Mouse (Mus musculus): Measurements from ENCODE around the gene Trim37.

The Trim37 gene

GRCm38 (mm10) chr11:87126824-87127816 lies at the start of gene Trim37:
TSS of gene Trim37 (plus strand) at chr11:87127077.
- peak; percentile 97 for DNase-seq

- no peak for DNase-seq
Observed at GRCm38 (mm10) chr11:87083712-87084111, 43.2 kb upstream of the Trim37 start.

- DNase-seq: no peak
Observed at GRCm38 (mm10) chr11:87085461-87085860, 41.4 kb upstream of the Trim37 start.

GRCm38 (mm10) chr11:87086290-87086984 lies 40.4 kb upstream of the Trim37 start, which contains the start of gene Smg8:
TSS of gene Smg8 (minus strand) at chr11:87086774.
- peak; percentile 93 for DNase-seq

GRCm38 (mm10) chr11:87087142-87087541 lies 39.7 kb upstream of the Trim37 start:
- no peak for DNase-seq

GRCm38 (mm10) chr11:87108409-87108754 lies 18.5 kb upstream of the Trim37 start, which contains the start of gene Prr11:
TSS of gene Prr11 (minus strand) at chr11:87108708.
- no peak for DNase-seq

GRCm38 (mm10) chr11:87108755-87109518 lies 17.9 kb upstream of the Trim37 start, which contains the start of gene Ska2:
TSS of gene Ska2 (plus strand) at chr11:87109234.
- peak; percentile 99 for DNase-seq

- peak; percentile 73 for DNase-seq
Observed at GRCm38 (mm10) chr11:87109519-87110171, 17.2 kb upstream of the Trim37 start.

- no peak for DNase-seq
Observed at GRCm38 (mm10) chr11:87110172-87110909, 16.5 kb upstream of the Trim37 start.

- DNase-seq: no peak
Observed at GRCm38 (mm10) chr11:87121864-87122263, 5.0 kb upstream of the Trim37 start.

GRCm38 (mm10) chr11:87125562-87125961 lies 1.3 kb upstream of the Trim37 start:
- DNase-seq: no peak

GRCm38 (mm10) chr11:87126281-87126823 lies 525 bp upstream of the Trim37 start:
- DNase-seq: no peak

- no peak for DNase-seq
Observed at GRCm38 (mm10) chr11:87136233-87136632, 9.4 kb downstream of the Trim37 start.

- DNase-seq: no peak
Observed at GRCm38 (mm10) chr11:87158012-87158411, 31.1 kb downstream of the Trim37 start.

GRCm38 (mm10) chr11:87162687-87163086 lies 35.8 kb downstream of the Trim37 start:
- DNase-seq: no peak

- DNase-seq: no peak
Observed at GRCm38 (mm10) chr11:87163751-87164150, 36.9 kb downstream of the Trim37 start.

GRCm38 (mm10) chr11:87173625-87174024 lies 46.7 kb downstream of the Trim37 start:
- DNase-seq: no peak

GRCm38 (mm10) chr11:87175031-87175430 lies 48.2 kb downstream of the Trim37 start:
- no peak for DNase-seq

GRCm38 (mm10) chr11:87212313-87212712 lies 85.4 kb downstream of the Trim37 start:
- DNase-seq: no peak

- no peak for DNase-seq
Observed at GRCm38 (mm10) chr11:87222686-87223085, 95.8 kb downstream of the Trim37 start.

GRCm38 (mm10) chr11:87227056-87227455 lies 100.2 kb downstream of the Trim37 start:
- no peak for DNase-seq
